Mouse (Mus musculus): ENCODE measurements around the gene Pam16.

- no peak for TF ChIP-seq CTCF (IDR thresholded peaks at IDR 0.05; ENCODE audit: low read depth)
- no peak for TF ChIP-seq EP300 (IDR thresholded peaks at IDR 0.05; ENCODE audit: low read depth)
These were observed 22.6 kb downstream of the Pam16 start for GRCm38 (mm10) chr16:4602189-4602588.

All from liver, postnatal 0 days (tissue).